ENCODE assay signal across 11 mouse cellular contexts in genomic region chr10:75677571-75677970, GRCm38 (mm10). TPM values are rescaled to one million over a fixed set of nuclear protein-coding genes. Genes with fewer than 3 reads are reported as not detected.
DNase-seq lines count a peak whose midpoint lies in the region; ATAC-seq and TF ChIP-seq lines count a peak whose summit lies in the region.
"Had no signal": no experiment of that assay in that cellular context is flagged by ENCODE, and none has a peak within 500 bp of the region (broad histone marks: within the 10 kb centered on the region; RNA-seq: fewer than 3 reads in every experiment).

No protein-coding gene starts in this region.

- H3K4me2 ChIP-seq in heart, postnatal 0 days (ENCODE audit: low read depth, low read length), result no peak overlapping the region
- H3K4me2 ChIP-seq in intestine, embryonic 16.5 days (ENCODE audit: low read depth, low read length), result no peak overlapping the region
- H3K4me2 ChIP-seq in stomach, embryonic 16.5 days (ENCODE audit: low read depth, low read length), result no peak overlapping the region
- H3K4me2 ChIP-seq: heart, embryonic 13.5 days; limb, embryonic 13.5 days; midbrain, embryonic 11.5 days had no signal

- no peak for TF ChIP-seq CTCF in heart, postnatal 0 days (IDR thresholded peaks at IDR 0.05; ENCODE audit: low read depth)

- no peak for TF ChIP-seq EP300 in heart, postnatal 0 days (IDR thresholded peaks at IDR 0.05; ENCODE audit: low read depth)

- H3K27ac ChIP-seq in heart, postnatal 0 days (ENCODE audit: low read depth), result peak overlapping the region; percentile 65
- peak overlapping the region; percentile 87 for H3K27ac ChIP-seq in intestine, embryonic 16.5 days (ENCODE audit: low read length)
- H3K27ac ChIP-seq in stomach, embryonic 16.5 days (ENCODE audit: low read length), result peak overlapping the region; percentile 67
- H3K27ac ChIP-seq: heart, embryonic 13.5 days; limb, embryonic 13.5 days had no signal

- WGBS in heart, postnatal 0 days, result 87% methylated on average over 2 of the region's 2 CpGs
- WGBS in intestine, embryonic 16.5 days, result 78% methylated on average over 2 of the region's 2 CpGs
- 72% methylated on average over 2 of the region's 2 CpGs for WGBS in stomach, embryonic 16.5 days

- H3K4me1 ChIP-seq in heart, postnatal 0 days (ENCODE audit: control insufficient read depth, insufficient read depth), result peaks cover 30% of the 10 kb centered on the region
- peaks cover 30% of the 10 kb centered on the region for H3K4me1 ChIP-seq in intestine, embryonic 16.5 days (ENCODE audit: control insufficient read depth, insufficient read depth, low read length)
- peaks cover 30% of the 10 kb centered on the region for H3K4me1 ChIP-seq in stomach, embryonic 16.5 days (ENCODE audit: control insufficient read depth, insufficient read depth, low read length)
- H3K4me1 ChIP-seq: limb, embryonic 13.5 days had no signal

- intact Hi-C loops in heart, postnatal 14 days (cut with DNase I), result no loop called here

- H3K27me3 ChIP-seq in heart, postnatal 0 days (ENCODE audit: control insufficient read depth, insufficient read depth, low read length), result no peaks in the 10 kb centered on the region
- H3K27me3 ChIP-seq in intestine, embryonic 16.5 days (replicated peaks; ENCODE audit: control insufficient read depth, insufficient read depth, low read length), result no peaks in the 10 kb centered on the region
- H3K27me3 ChIP-seq in stomach, embryonic 16.5 days (ENCODE audit: control insufficient read depth, insufficient read depth, low read length), result no peaks in the 10 kb centered on the region
- H3K27me3 ChIP-seq: heart, embryonic 13.5 days; limb, embryonic 13.5 days had no signal

- DNase-seq in heart, postnatal 0 days (ENCODE audit: low spot score), result no peak
- DNase-seq in heart, postnatal 14 days, result no peak
- peak; percentile 40 to 67 for DNase-seq in lung, adult 18-20 months
- no peak for DNase-seq in lung, postnatal 4 days
- DNase-seq in urinary bladder, postnatal 25 days (ENCODE audit: low spot score), result no peak
- DNase-seq: thymus, postnatal 4 days had no signal

- H3K9me3 ChIP-seq in heart, postnatal 0 days (replicated peaks; ENCODE audit: control insufficient read depth, low read length), result no peaks in the 10 kb centered on the region
- no peaks in the 10 kb centered on the region for H3K9me3 ChIP-seq in intestine, embryonic 16.5 days (ENCODE audit: control insufficient read depth, low read length)
- H3K9me3 ChIP-seq in stomach, embryonic 16.5 days (replicated peaks; ENCODE audit: control insufficient read depth, low read length), result no peaks in the 10 kb centered on the region
- H3K9me3 ChIP-seq: heart, embryonic 13.5 days; limb, embryonic 13.5 days had no signal

- peaks cover 14% of the 10 kb centered on the region; the same call in 1 of the 2 replicates for H3K36me3 ChIP-seq in heart, postnatal 0 days (replicated peaks; ENCODE audit: control insufficient read depth, insufficient read depth, low read length)
- H3K36me3 ChIP-seq in intestine, embryonic 16.5 days (ENCODE audit: control insufficient read depth, insufficient read depth, low read length), result no peaks in the 10 kb centered on the region
- H3K36me3 ChIP-seq in stomach, embryonic 16.5 days (ENCODE audit: control insufficient read depth, insufficient read depth, low read length), result no peaks in the 10 kb centered on the region

- H3K9ac ChIP-seq in heart, postnatal 0 days (replicated peaks; ENCODE audit: low read depth, low read length), result no peak overlapping the region
- H3K9ac ChIP-seq in intestine, embryonic 16.5 days (ENCODE audit: low read depth, low read length), result peak overlapping the region; percentile 17; the same call in 1 of the 2 replicates
- no peak overlapping the region for H3K9ac ChIP-seq in stomach, embryonic 16.5 days (ENCODE audit: low read length)
- H3K9ac ChIP-seq: heart, embryonic 13.5 days; limb, embryonic 13.5 days had no signal

- H3K4me3 ChIP-seq in heart, postnatal 0 days (ENCODE audit: low read depth, low read length), result no peak overlapping the region
- no peak overlapping the region for H3K4me3 ChIP-seq in intestine, embryonic 16.5 days (ENCODE audit: low read length)
- no peak overlapping the region for H3K4me3 ChIP-seq in stomach, embryonic 16.5 days (replicated peaks; ENCODE audit: low read length)
- H3K4me3 ChIP-seq: heart, embryonic 13.5 days; limb, embryonic 13.5 days had no signal

- ATAC-seq in heart, postnatal 0 days (ENCODE audit: insufficient read depth, low read depth), result no peak
- no peak for ATAC-seq in intestine, embryonic 16.5 days
- no peak for ATAC-seq in stomach, embryonic 16.5 days (ENCODE audit: insufficient read depth, low FRiP score)

RNA-seq across cellular contexts. Expression of gene Susd2, which starts 33.8 kb away (rescaled TPM):
- total RNA-seq in heart, postnatal 0 days (2014; rRNA removed; ENCODE audit: low replicate concordance), result 6.1 and 7.9 TPM in 2 replicates
- polyA plus RNA-seq in heart, postnatal 0 days (2015; fragmentation: Nextera tagmentation; extraction: Ambion mirVana), result 3.6 and 4.1 TPM in 2 replicates
- total RNA-seq in heart, postnatal 14 days (2021), result 1 to 10 TPM; 2.4 to 2.5 TPM
- 19.1 and 23.3 TPM in 2 replicates for polyA plus RNA-seq in intestine, embryonic 16.5 days (2015; fragmentation: Nextera tagmentation; extraction: Ambion mirVana)
- 16.1 and 18.6 TPM in 2 replicates for polyA plus RNA-seq in stomach, embryonic 16.5 days (2015; fragmentation: Nextera tagmentation; extraction: Ambion mirVana)

Comparison
In these comparisons a context has a peak if more than half of its experiments do, and no peak if none do; other contexts are left out.
1. DNase-seq: peak in lung, adult 18-20 months (2 of 2); none in heart, postnatal 0 days (single experiment), heart, postnatal 14 days (0 of 2), lung, postnatal 4 days (0 of 2) and urinary bladder, postnatal 25 days (single experiment).
2. Peak in every context shown above with its lines, with median percentiles within 50 percentile points of each other: H3K27ac ChIP-seq.